Mouse (Mus musculus): Measurements from ENCODE around the gene Nudcd3. TPM values are rescaled to one million over a fixed set of nuclear protein-coding genes. Genes with fewer than 3 reads are reported as not detected.
A peak's percentile ranks its signal among the peaks of the same experiment; 100 is the strongest.

Nudcd3 gene
- polyA plus RNA-seq, 1 experiment from 2014 or later = 17.2 TPM

- no peak for TF ChIP-seq CTCF (IDR thresholded peaks at IDR 0.05; ENCODE audit: low read depth)
- no peaks in the 10 kb centered on the region for H3K36me3 ChIP-seq (ENCODE audit: control insufficient read depth, insufficient read depth)
- peaks cover 15% of the 10 kb centered on the region for H3K4me1 ChIP-seq (replicated peaks; ENCODE audit: control insufficient read depth, insufficient read depth, low read length)
- WGBS = 75% methylated on average over 5 of the region's 5 CpGs
- H3K27ac ChIP-seq (ENCODE audit: low read depth, low read length) = no peak overlapping the region
- ATAC-seq = no peak
- no peak overlapping the region for H3K4me2 ChIP-seq (replicated peaks; ENCODE audit: low read depth)
- H3K27me3 ChIP-seq (replicated peaks; ENCODE audit: control insufficient read depth, insufficient read depth, low read length) = no peaks in the 10 kb centered on the region
- H3K9ac ChIP-seq (ENCODE audit: low read depth, low read length) = no peak overlapping the region
- H3K4me3 ChIP-seq (ENCODE audit: low read depth, low read length) = no peak overlapping the region
- H3K9me3 ChIP-seq (ENCODE audit: control insufficient read depth) = no peaks in the 10 kb centered on the region
Measured at GRCm38 (mm10) chr11:6156651-6157050, 43.6 kb downstream of the Nudcd3 start.

- no peak overlapping the region; the same call in 1 of the 2 replicates for H3K9ac ChIP-seq (ENCODE audit: low read depth, low read length)
- H3K4me1 ChIP-seq (replicated peaks; ENCODE audit: control insufficient read depth, insufficient read depth, low read length) = peaks cover 15% of the 10 kb centered on the region
- H3K9me3 ChIP-seq (ENCODE audit: control insufficient read depth) = no peaks in the 10 kb centered on the region
- peaks cover 7% of the 10 kb centered on the region; the same call in 1 of the 2 replicates for H3K36me3 ChIP-seq (ENCODE audit: control insufficient read depth, insufficient read depth)
- TF ChIP-seq CTCF (IDR thresholded peaks at IDR 0.05; ENCODE audit: low read depth) = no peak
- no peak for ATAC-seq
- no peak overlapping the region for H3K4me2 ChIP-seq (replicated peaks; ENCODE audit: low read depth)
- no peaks in the 10 kb centered on the region for H3K27me3 ChIP-seq (replicated peaks; ENCODE audit: control insufficient read depth, insufficient read depth, low read length)
- H3K4me3 ChIP-seq (ENCODE audit: low read depth, low read length) = no peak overlapping the region
- 39% methylated on average over 3 of the region's 3 CpGs for WGBS
- no peak overlapping the region for H3K27ac ChIP-seq (ENCODE audit: low read depth, low read length)
Measured at GRCm38 (mm10) chr11:6154211-6154701, 46.0 kb downstream of the Nudcd3 start.

- H3K27me3 ChIP-seq (replicated peaks; ENCODE audit: control insufficient read depth, insufficient read depth, low read length) = no peaks in the 10 kb centered on the region
- no peak overlapping the region for H3K9ac ChIP-seq (ENCODE audit: low read depth, low read length)
- no peak overlapping the region for H3K27ac ChIP-seq (ENCODE audit: low read depth, low read length)
- 79% methylated on average over 4 of the region's 4 CpGs for WGBS
- ATAC-seq = no peak
- peaks cover 15% of the 10 kb centered on the region for H3K4me1 ChIP-seq (replicated peaks; ENCODE audit: control insufficient read depth, insufficient read depth, low read length)
- no peak overlapping the region for H3K4me2 ChIP-seq (replicated peaks; ENCODE audit: low read depth)
- peaks cover 14% of the 10 kb centered on the region; the same call in 1 of the 2 replicates for H3K36me3 ChIP-seq (ENCODE audit: control insufficient read depth, insufficient read depth)
- H3K9me3 ChIP-seq (ENCODE audit: control insufficient read depth) = 0 out of 2 replicates have a peak, but pooled peaks cover 3% of the 10 kb centered on the region
- no peak overlapping the region for H3K4me3 ChIP-seq (ENCODE audit: low read depth, low read length)
- TF ChIP-seq CTCF (IDR thresholded peaks at IDR 0.05; ENCODE audit: low read depth) = no peak
Measured at GRCm38 (mm10) chr11:6152864-6153263, 47.4 kb downstream of the Nudcd3 start.

GRCm38 (mm10) chr11:6138233-6138950 lies 61.8 kb downstream of the Nudcd3 start:
- H3K4me3 ChIP-seq (ENCODE audit: low read depth, low read length) = no peak overlapping the region
- no peaks in the 10 kb centered on the region for H3K9me3 ChIP-seq (ENCODE audit: control insufficient read depth)
- H3K36me3 ChIP-seq (ENCODE audit: control insufficient read depth, insufficient read depth) = peaks cover 7% of the 10 kb centered on the region; the same call in 1 of the 2 replicates
- no peaks in the 10 kb centered on the region for H3K27me3 ChIP-seq (replicated peaks; ENCODE audit: control insufficient read depth, insufficient read depth, low read length)
- H3K27ac ChIP-seq (ENCODE audit: low read depth, low read length) = no peak overlapping the region
- H3K9ac ChIP-seq (ENCODE audit: low read depth, low read length) = no peak overlapping the region
- no peak overlapping the region for H3K4me2 ChIP-seq (replicated peaks; ENCODE audit: low read depth)
- no peak for TF ChIP-seq CTCF (IDR thresholded peaks at IDR 0.05; ENCODE audit: low read depth)
- WGBS = 78% methylated on average over 6 of the region's 7 CpGs
- no peaks in the 10 kb centered on the region for H3K4me1 ChIP-seq (replicated peaks; ENCODE audit: control insufficient read depth, insufficient read depth, low read length)
- no peak for ATAC-seq

GRCm38 (mm10) chr11:6132886-6133285 lies 67.3 kb downstream of the Nudcd3 start:
- peak; percentile 66 for ATAC-seq
- no peak for TF ChIP-seq CTCF (IDR thresholded peaks at IDR 0.05; ENCODE audit: low read depth)
- Histone ChIP-seq H3K4me3 (ENCODE audit: low read depth, low read length) (no peak overlapping the region), H3K4me2 (replicated peaks; ENCODE audit: low read depth) (no peak overlapping the region), H3K36me3 (ENCODE audit: control insufficient read depth, insufficient read depth) (no peaks in the 10 kb centered on the region), H3K27ac (ENCODE audit: low read depth, low read length) (0 out of 2 replicates have a peak overlapping the region, but pooled peaks have one; percentile 6), H3K4me1 (replicated peaks; ENCODE audit: control insufficient read depth, insufficient read depth, low read length) (no peaks in the 10 kb centered on the region), H3K9ac (ENCODE audit: low read depth, low read length) (no peak overlapping the region), H3K27me3 (replicated peaks; ENCODE audit: control insufficient read depth, insufficient read depth, low read length) (no peaks in the 10 kb centered on the region), H3K9me3 (ENCODE audit: control insufficient read depth) (no peaks in the 10 kb centered on the region)
- whole genome bisulfite sequencing = 72% methylated on average over 4 of the region's 4 CpGs

GRCm38 (mm10) chr11:6130578-6130977 lies 69.6 kb downstream of the Nudcd3 start:
- no peaks in the 10 kb centered on the region for H3K36me3 ChIP-seq (ENCODE audit: control insufficient read depth, insufficient read depth)
- no peak overlapping the region for H3K4me3 ChIP-seq (ENCODE audit: low read depth, low read length)
- no peaks in the 10 kb centered on the region for H3K27me3 ChIP-seq (replicated peaks; ENCODE audit: control insufficient read depth, insufficient read depth, low read length)
- no peak for TF ChIP-seq CTCF (IDR thresholded peaks at IDR 0.05; ENCODE audit: low read depth)
- no peaks in the 10 kb centered on the region for H3K4me1 ChIP-seq (replicated peaks; ENCODE audit: control insufficient read depth, insufficient read depth, low read length)
- H3K4me2 ChIP-seq (replicated peaks; ENCODE audit: low read depth) = no peak overlapping the region
- H3K9me3 ChIP-seq (ENCODE audit: control insufficient read depth) = no peaks in the 10 kb centered on the region
- no peak for ATAC-seq
- no peak overlapping the region for H3K27ac ChIP-seq (ENCODE audit: low read depth, low read length)
- 70% methylated on average over 1 of the region's 1 CpGs for WGBS
- H3K9ac ChIP-seq (ENCODE audit: low read depth, low read length) = no peak overlapping the region

Data from intestine, postnatal 0 days (tissue).